Mouse (Mus musculus) adrenal gland, adult (tissue): ENCODE results near the gene Slc36a2.

Experiments used
- DNase-seq, 2 experiments: peaks; one replicate each; pipeline ENCODE4 v3.0.0; 2022 to 2023; ENCODE audit warnings: low spot score in 1 of 2; ENCODE audit not compliant: inconsistent age in 2 of 2

The Slc36a2 gene

GRCm38 (mm10) chr11:55187292-55187691, 2.4 kb upstream of the Slc36a2 start:
- peak in 1 of 2 experiments; percentile 36 for DNase-seq

- no peak for DNase-seq
Measured at GRCm38 (mm10) chr11:55184246-55184645, 631 bp downstream of the Slc36a2 start.

- peak in 1 of 2 experiments; percentile 47 for DNase-seq
Measured at GRCm38 (mm10) chr11:55183124-55183523, 1.8 kb downstream of the Slc36a2 start.

GRCm38 (mm10) chr11:55179856-55180255, 5.0 kb downstream of the Slc36a2 start:
- no peak for DNase-seq

GRCm38 (mm10) chr11:55178830-55179229, 6.0 kb downstream of the Slc36a2 start:
- peak in 1 of 2 experiments; percentile 55 for DNase-seq

GRCm38 (mm10) chr11:55170501-55170900, 14.4 kb downstream of the Slc36a2 start:
- peak in 1 of 2 experiments; percentile 59 for DNase-seq

- DNase-seq = no peak
Measured at GRCm38 (mm10) chr11:55168914-55169313, 16.0 kb downstream of the Slc36a2 start.

GRCm38 (mm10) chr11:55168504-55168903, 16.4 kb downstream of the Slc36a2 start:
- DNase-seq = no peak

GRCm38 (mm10) chr11:55165748-55166147, 19.1 kb downstream of the Slc36a2 start:
- no peak for DNase-seq

GRCm38 (mm10) chr11:55164723-55165122, 20.2 kb downstream of the Slc36a2 start:
- peak; percentile 37 to 84 for DNase-seq

GRCm38 (mm10) chr11:55162670-55163069, 22.2 kb downstream of the Slc36a2 start:
- peak; percentile 50 to 83 for DNase-seq

GRCm38 (mm10) chr11:55158785-55159359, 26.0 kb downstream of the Slc36a2 start:
- peak; percentile 82 to 96 for DNase-seq

GRCm38 (mm10) chr11:55155070-55155421, 29.8 kb downstream of the Slc36a2 start:
- DNase-seq = peak in 1 of 2 experiments; percentile 36

- peak in 1 of 2 experiments; percentile 37 for DNase-seq
Measured at GRCm38 (mm10) chr11:55154398-55155069, 30.3 kb downstream of the Slc36a2 start.

GRCm38 (mm10) chr11:55151608-55152007, 33.3 kb downstream of the Slc36a2 start, which contains the start of gene Slc36a3:
Gene Slc36a3, minus strand, starts transcription at chr11:55151708.
- no peak for DNase-seq

GRCm38 (mm10) chr11:55148461-55148860, 36.4 kb downstream of the Slc36a2 start:
- peak in 1 of 2 experiments; percentile 17 for DNase-seq

- DNase-seq = peak in 1 of 2 experiments; percentile 28
Measured at GRCm38 (mm10) chr11:55147423-55147822, 37.5 kb downstream of the Slc36a2 start.

GRCm38 (mm10) chr11:55146855-55147254, 38.0 kb downstream of the Slc36a2 start:
- no peak for DNase-seq

GRCm38 (mm10) chr11:55144011-55144410, 40.9 kb downstream of the Slc36a2 start:
- no peak for DNase-seq

GRCm38 (mm10) chr11:55141502-55141901, 43.4 kb downstream of the Slc36a2 start:
- no peak for DNase-seq

GRCm38 (mm10) chr11:55137646-55138045, 47.2 kb downstream of the Slc36a2 start:
- DNase-seq = no peak

GRCm38 (mm10) chr11:55136770-55137547, 47.9 kb downstream of the Slc36a2 start:
- DNase-seq = peak in 1 of 2 experiments; percentile 29
